Mouse (Mus musculus) lung, embryonic 14.5 days (tissue): ENCODE results near the gene Slc43a3. TPM values are rescaled to one million over a fixed set of nuclear protein-coding genes. Genes with fewer than 3 reads are reported as not detected.

Experiments used
- ATAC-seq: fragments of 200-750 bp; cut with Nextera tagmentation; 2 replicates; pipeline ENCODE4 v1.8.0; 2017; ENCODE audit warnings: mild to moderate bottlenecking, moderate TSS enrichment, moderate library complexity; ENCODE audit not compliant: insufficient read depth
- DNase-seq: peaks from one replicate; pipeline ENCODE4 v3.0.0-alpha.2; 2015
- H3K27ac ChIP-seq: fragments of 300-500 bp; sonication (generic); 2 replicates; pipeline ENCODE4 v1.5.1; 2014; ENCODE audit warnings: low read depth, mild to moderate bottlenecking, moderate library complexity
- H3K27me3 ChIP-seq: fragments of 300-500 bp; sonication (generic); 2 replicates; pipeline ENCODE4 v1.6.1; 2014; ENCODE audit warnings: low read length, control low read depth; ENCODE audit not compliant: insufficient read depth
- H3K36me3 ChIP-seq: fragments of 300-500 bp; sonication (generic); 2 replicates; pipeline ENCODE4 v1.6.1; 2014; ENCODE audit warnings: control low read depth; ENCODE audit not compliant: insufficient read depth
- H3K4me1 ChIP-seq: fragments of 300-500 bp; sonication (generic); 2 replicates; pipeline ENCODE4 v1.6.1; 2014; ENCODE audit warnings: antibody characterized with exemption, control low read depth; ENCODE audit not compliant: insufficient read depth
- H3K4me2 ChIP-seq: fragments of 300-500 bp; sonication (generic); 2 replicates; pipeline ENCODE4 v1.6.1; 2014; ENCODE audit warnings: mild to moderate bottlenecking
- H3K4me3 ChIP-seq: fragments of 300-500 bp; sonication (generic); 2 replicates; pipeline ENCODE4 v1.5.1; 2014; ENCODE audit warnings: low read depth, low read length
- H3K9ac ChIP-seq: fragments of 300-500 bp; sonication (generic); 2 replicates; pipeline ENCODE4 v1.6.1; 2014
- H3K9me3 ChIP-seq: fragments of 300-500 bp; sonication (generic); 2 replicates; pipeline ENCODE4 v1.6.1; 2016; ENCODE audit warnings: low read depth, low read length, control low read depth
- CTCF ChIP-seq: IDR thresholded peaks from 2 replicates; pipeline ENCODE4 v1.5.1; 2016; ENCODE audit warnings: antibody characterized with exemption, low read depth
- WGBS: fragments of 180-500 bp; shearing (Covaris S2); extraction: QIAGEN DNeasy Blood & Tissue Kit; methylation state at CpG from one replicate; pipeline ENCODE4 v1.1.7; 2014; 5-methylcytosine and 5-hydroxymethylcytosine counted together
- polyA plus RNA-seq: library from polyadenylated mRNA; unstranded; fragments of >200 nt; fragmentation: Nextera tagmentation; extraction: Ambion mirVana; gene quantifications from 2 replicates; pipeline ENCODE4 v1.2.1, GENCODE M21; 2014

The Slc43a3 gene
- polyA plus RNA-seq, 1 experiment from 2014 or later, result 77.4 TPM

- H3K36me3 ChIP-seq, result peaks cover 26% of the 10 kb centered on the region
- peak; percentile 38 for DNase-seq
- no peaks in the 10 kb centered on the region for H3K9me3 ChIP-seq
- H3K9ac ChIP-seq, result no peak overlapping the region
- H3K4me2 ChIP-seq, result no peak overlapping the region
- H3K27me3 ChIP-seq, result no peaks in the 10 kb centered on the region
- H3K4me3 ChIP-seq, result no peak overlapping the region
- WGBS, result 53% methylated on average over 2 of the region's 2 CpGs
- no peak overlapping the region; the same call in 1 of the 2 replicates for H3K27ac ChIP-seq
- H3K4me1 ChIP-seq, result no peaks in the 10 kb centered on the region
- no peak for TF ChIP-seq CTCF
- ATAC-seq, result no peak
Observed at GRCm38 (mm10) chr2:84961300-84961699, 24.9 kb downstream of the Slc43a3 start.

DNA sequence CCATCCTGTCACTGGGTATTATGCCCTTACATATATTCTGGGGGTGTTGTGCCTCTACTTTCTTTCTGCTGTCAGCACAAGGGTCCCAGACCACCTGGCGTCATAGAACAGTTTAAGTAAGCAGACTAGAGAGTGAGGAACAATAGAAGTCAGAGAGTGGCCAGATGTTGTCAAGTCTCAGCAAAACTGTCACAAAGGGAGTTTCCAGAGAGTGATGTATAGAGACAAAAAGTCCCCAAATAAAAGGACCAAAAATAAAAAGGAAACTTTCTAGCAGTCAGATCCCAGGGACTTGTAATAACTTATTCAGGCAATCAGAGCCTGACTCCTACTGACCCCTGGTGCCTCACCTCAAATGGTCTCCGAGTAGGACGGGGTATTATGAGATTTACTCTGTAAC is 25.5 kb downstream of the Slc43a3 start:
- ATAC-seq (no peak), DNase-seq (no peak)
- 75% methylated on average over 3 of the region's 3 CpGs for WGBS
- Histone ChIP-seq H3K36me3 (peaks cover 20% of the 10 kb centered on the region), H3K9ac (no peak overlapping the region), H3K4me3 (no peak overlapping the region), H3K27ac (no peak overlapping the region), H3K4me2 (no peak overlapping the region), H3K27me3 (no peaks in the 10 kb centered on the region), H3K4me1 (no peaks in the 10 kb centered on the region), H3K9me3 (no peaks in the 10 kb centered on the region)
- TF ChIP-seq CTCF, result no peak

DNA sequence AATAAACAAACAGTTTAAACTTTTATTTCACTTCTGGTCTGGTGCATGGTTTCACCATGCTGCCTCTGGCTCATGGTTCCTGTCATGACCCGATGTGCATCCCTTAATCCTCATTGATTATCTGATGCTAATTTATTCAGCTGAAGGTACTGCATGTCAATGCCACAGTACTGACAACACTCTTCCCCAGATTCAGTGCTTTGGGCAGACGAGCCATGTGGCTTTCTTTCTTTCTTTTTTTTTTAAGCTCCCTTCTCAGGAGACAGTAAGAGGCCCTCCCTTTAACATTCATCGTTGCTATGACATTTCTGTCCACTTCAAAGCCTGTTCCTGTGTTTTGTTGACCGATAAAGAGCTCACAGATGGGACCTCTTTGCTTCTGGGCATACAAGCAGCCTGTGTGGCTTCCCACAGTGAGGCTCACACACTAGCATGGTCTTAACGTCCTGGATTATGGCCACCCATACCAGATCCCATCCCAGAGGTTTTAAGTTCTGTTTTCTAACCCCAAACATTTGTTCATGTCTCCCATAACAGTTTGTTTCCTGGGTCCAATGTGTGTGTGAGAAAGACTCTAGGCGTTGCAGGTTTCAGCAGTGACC is 26.6 kb downstream of the Slc43a3 start:
- WGBS, result 31% methylated on average over 6 of the region's 6 CpGs
- Histone ChIP-seq H3K4me1 (no peaks in the 10 kb centered on the region), H3K27me3 (no peaks in the 10 kb centered on the region), H3K4me3 (no peak overlapping the region), H3K36me3 (peaks cover 9% of the 10 kb centered on the region), H3K9me3 (no peaks in the 10 kb centered on the region), H3K4me2 (no peak overlapping the region), H3K9ac (no peak overlapping the region), H3K27ac (no peak overlapping the region)
- ATAC-seq, result no peak
- TF ChIP-seq CTCF, result no peak
- no peak for DNase-seq

- Histone ChIP-seq H3K27me3 (no peaks in the 10 kb centered on the region), H3K9me3 (no peaks in the 10 kb centered on the region), H3K36me3 (no peaks in the 10 kb centered on the region), H3K4me3 (no peak overlapping the region), H3K4me2 (no peak overlapping the region), H3K9ac (no peak overlapping the region), H3K27ac (no peak overlapping the region), H3K4me1 (no peaks in the 10 kb centered on the region)
- WGBS, result 83% methylated on average over 7 of the region's 7 CpGs
- TF ChIP-seq CTCF, result no peak
- DNase-seq (no peak), ATAC-seq (no peak)
Observed at GRCm38 (mm10) chr2:84964111-84964801, 27.9 kb downstream of the Slc43a3 start.

DNA sequence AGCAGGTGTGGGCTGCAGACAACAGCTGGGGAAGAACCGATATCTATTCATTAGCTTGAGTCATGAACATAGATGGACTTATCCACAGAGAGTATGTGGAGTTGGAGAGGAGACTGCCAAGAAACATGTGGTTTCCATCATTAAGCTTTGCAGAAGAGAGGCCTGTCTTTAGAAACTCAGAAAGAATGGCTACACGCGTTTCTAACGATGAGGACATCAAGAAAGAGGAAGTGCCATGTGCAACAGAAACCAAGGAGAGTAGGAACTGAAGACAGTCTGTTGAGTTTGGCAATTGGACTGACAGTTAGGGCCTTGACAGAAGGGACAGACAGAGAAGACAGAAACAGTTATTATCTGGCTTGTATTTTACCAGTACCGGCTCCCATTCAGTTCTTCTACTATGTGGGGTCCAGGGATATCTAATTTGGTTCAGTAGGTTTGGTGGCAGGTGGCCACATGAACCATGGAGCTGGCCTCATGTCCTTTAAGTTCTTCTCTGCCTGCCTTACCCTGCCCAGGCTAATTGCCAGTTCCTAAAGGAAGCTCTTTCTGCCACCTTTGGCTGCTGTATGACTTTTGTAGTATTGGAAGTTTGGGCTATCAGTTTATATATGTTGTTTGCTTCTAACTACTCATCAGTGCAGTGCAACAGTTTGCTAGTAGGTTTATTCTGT is 31.1 kb downstream of the Slc43a3 start:
- Histone ChIP-seq H3K4me2 (no peak overlapping the region), H3K27me3 (no peaks in the 10 kb centered on the region), H3K4me3 (no peak overlapping the region), H3K27ac (no peak overlapping the region), H3K9me3 (no peaks in the 10 kb centered on the region), H3K9ac (no peak overlapping the region), H3K4me1 (no peaks in the 10 kb centered on the region), H3K36me3 (no peaks in the 10 kb centered on the region)
- no peak for TF ChIP-seq CTCF
- WGBS, result 79% methylated on average over 5 of the region's 5 CpGs
- DNase-seq (no peak), ATAC-seq (no peak)

DNA sequence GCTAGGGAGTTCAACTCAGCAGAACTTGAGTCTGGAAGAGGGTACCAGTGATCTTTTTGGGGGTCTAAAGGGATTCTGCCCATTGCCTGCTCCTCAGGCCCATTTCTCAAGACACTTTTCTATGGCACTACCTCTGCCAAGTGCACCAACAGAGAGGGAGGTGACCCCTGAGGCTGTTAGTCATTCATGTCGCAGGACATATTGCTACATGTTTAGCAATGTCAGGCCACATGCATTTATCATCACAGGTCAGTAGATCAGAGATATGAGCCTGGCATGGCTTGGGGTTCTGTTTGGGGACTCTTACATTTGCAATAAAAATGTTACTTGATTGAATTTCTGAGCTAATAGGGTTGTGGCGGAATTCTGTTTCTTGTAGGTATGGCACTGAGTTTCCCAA is 39.2 kb downstream of the Slc43a3 start:
- Histone ChIP-seq H3K27ac (no peak overlapping the region), H3K36me3 (no peaks in the 10 kb centered on the region), H3K4me3 (no peak overlapping the region), H3K9ac (no peak overlapping the region), H3K4me1 (no peaks in the 10 kb centered on the region), H3K9me3 (no peaks in the 10 kb centered on the region), H3K4me2 (no peak overlapping the region), H3K27me3 (no peaks in the 10 kb centered on the region)
- no peak for TF ChIP-seq CTCF
- DNase-seq, result no peak
- 86% methylated on average over 2 of the region's 2 CpGs for WGBS
- no peak for ATAC-seq

DNA sequence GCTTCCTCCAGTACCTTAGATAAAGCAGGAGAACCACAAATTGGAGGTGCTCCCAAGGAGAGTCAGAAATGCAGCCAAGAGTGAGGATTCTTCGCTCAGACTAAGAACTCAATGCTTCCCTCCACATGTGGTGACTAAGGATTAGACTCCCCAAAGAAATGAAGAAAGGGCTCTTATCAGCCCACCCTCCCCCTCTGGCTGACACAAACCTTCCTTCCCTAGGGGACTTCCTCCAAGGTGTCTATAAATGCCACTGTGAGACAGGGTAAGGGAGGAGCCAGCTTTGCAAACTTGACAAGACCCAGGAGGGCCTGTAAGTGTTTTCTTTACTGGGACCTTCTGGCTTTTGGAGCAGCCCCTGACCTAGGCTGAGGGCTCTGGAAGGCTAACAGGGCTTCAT is 43.8 kb downstream of the Slc43a3 start, which contains the start of gene Prg2:
TSS of gene Prg2 (plus strand) at position 274 of the 400 bp plus-strand sequence.
- H3K36me3 ChIP-seq, result no peaks in the 10 kb centered on the region
- H3K4me2 ChIP-seq, result no peak within 1 kb of the TSS
- H3K27me3 ChIP-seq, result no peaks in the 10 kb centered on the region
- DNase-seq (no peak), ATAC-seq (no peak)
- H3K9ac ChIP-seq, result no peak within 1 kb of the TSS
- H3K4me1 ChIP-seq, result no peaks in the 10 kb centered on the region
- no peak for TF ChIP-seq CTCF
- H3K27ac ChIP-seq, result no peak within 1 kb of the TSS
- H3K4me3 ChIP-seq, result no peak within 1 kb of the TSS
- H3K9me3 ChIP-seq, result no peaks in the 10 kb centered on the region
- WGBS, result 29% methylated on average over 1 of the region's 1 CpGs
